Mouse (Mus musculus) lung, postnatal 0 days (tissue): Measurements from ENCODE around the gene Lrmda.

Source experiments
- CTCF ChIP-seq: IDR thresholded peaks from 2 replicates; pipeline ENCODE4 v1.5.1; 2016; ENCODE audit warnings: antibody characterized with exemption, mild to moderate bottlenecking
- EP300 ChIP-seq: IDR thresholded peaks from 2 replicates; pipeline ENCODE4 v1.6.1; 2016; ENCODE audit warnings: antibody characterized with exemption, mild to moderate bottlenecking, control low read depth

- TF ChIP-seq CTCF (no peak), EP300 (no peak; the same call in 1 of the 2 replicates)
Observed at GRCm38 (mm10) chr14:22759673-22760072, 740.2 kb downstream of the Lrmda start.
